Mouse (Mus musculus) neural tube, embryonic 11.5 days (tissue): ENCODE measurements around the gene Olig2. TPM values are rescaled to one million over a fixed set of nuclear protein-coding genes. Genes with fewer than 3 reads are reported as not detected.

Source experiments
- ATAC-seq: fragments of 200-750 bp; cut with Nextera tagmentation; 2 replicates; pipeline ENCODE4 v1.8.0; 2017; ENCODE audit warnings: moderate number of reproducible peaks, mild to moderate bottlenecking, moderate TSS enrichment, moderate library complexity; ENCODE audit not compliant: insufficient read depth, low FRiP score, low TSS enrichment
- DNase-seq: peaks from one replicate; pipeline ENCODE4 v3.0.0-alpha.2; 2015; ENCODE audit warnings: low spot score
- H3K27ac ChIP-seq: fragments of 300-500 bp; sonication (generic); 2 replicates; pipeline ENCODE4 v1.5.1; 2014; ENCODE audit warnings: low read depth, mild to moderate bottlenecking, low read length
- H3K27me3 ChIP-seq: fragments of 300-500 bp; sonication (generic); 2 replicates; pipeline ENCODE4 v1.6.1; 2014; ENCODE audit warnings: mild to moderate bottlenecking, low read length, mixed read lengths; ENCODE audit not compliant: control insufficient read depth, insufficient read depth
- H3K36me3 ChIP-seq: fragments of 300-500 bp; sonication (generic); 2 replicates; pipeline ENCODE4 v1.6.1; 2014; ENCODE audit warnings: mild to moderate bottlenecking, low read length, moderate library complexity, mixed read lengths; ENCODE audit not compliant: control insufficient read depth, insufficient read depth
- H3K4me1 ChIP-seq: fragments of 300-500 bp; sonication (generic); 2 replicates; pipeline ENCODE4 v1.6.1; 2014; ENCODE audit warnings: low read length, mixed read lengths; ENCODE audit not compliant: control insufficient read depth, insufficient read depth
- H3K4me2 ChIP-seq: fragments of 300-500 bp; sonication (generic); 2 replicates; pipeline ENCODE4 v1.6.1; 2014; ENCODE audit warnings: low read depth, mild to moderate bottlenecking, moderate library complexity
- H3K4me3 ChIP-seq: fragments of 300-500 bp; sonication (generic); 2 replicates; pipeline ENCODE4 v1.5.1; 2014; ENCODE audit warnings: low read depth, low read length
- H3K9ac ChIP-seq: fragments of 300-500 bp; sonication (generic); 2 replicates; pipeline ENCODE4 v1.6.1; 2014; ENCODE audit warnings: mild to moderate bottlenecking, low read length
- H3K9me3 ChIP-seq: fragments of 300-500 bp; sonication (generic); 2 replicates; pipeline ENCODE4 v1.6.1; 2016; ENCODE audit warnings: low read length; ENCODE audit not compliant: control insufficient read depth
- WGBS: fragments of 180-500 bp; shearing (Covaris S2); extraction: QIAGEN DNeasy Blood & Tissue Kit; methylation state at CpG from one replicate; pipeline ENCODE4 v1.1.7; 2014; 5-methylcytosine and 5-hydroxymethylcytosine counted together
- polyA plus RNA-seq: library from polyadenylated mRNA; unstranded; fragments of >200 nt; fragmentation: Nextera tagmentation; extraction: Ambion mirVana; gene quantifications from 2 replicates; pipeline ENCODE4 v1.2.1, GENCODE M21; 2014

The Olig2 gene
- polyA plus RNA-seq = 1.2 and 2.0 TPM in 2 replicates

GRCm38 (mm10) chr16:91225233-91226037, at the start of gene Olig2:
Gene Olig2, plus strand, starts transcription at chr16:91225457.
- Histone ChIP-seq H3K4me1 (peaks cover 10% of the 10 kb centered on the region; the same call in 1 of the 2 replicates), H3K27me3 (peaks cover 99% of the 10 kb centered on the region), H3K4me2 (peak within 1 kb of the TSS; percentile 19; the same call in 1 of the 2 replicates), H3K9ac (no peak within 1 kb of the TSS), H3K4me3 (peak within 1 kb of the TSS; percentile 12; the same call in 1 of the 2 replicates), H3K27ac (no peak within 1 kb of the TSS), H3K36me3 (no peaks in the 10 kb centered on the region), H3K9me3 (no peaks in the 10 kb centered on the region)
- peak; percentile 82 for ATAC-seq
- DNase-seq = peak; percentile 76
- WGBS = under 1% methylated on average over 53 of the region's 53 CpGs

GRCm38 (mm10) chr16:91175892-91176291, 49.4 kb upstream of the Olig2 start:
- Histone ChIP-seq H3K4me2 (no peak overlapping the region), H3K27ac (no peak overlapping the region), H3K9me3 (no peaks in the 10 kb centered on the region), H3K4me3 (no peak overlapping the region), H3K36me3 (no peaks in the 10 kb centered on the region), H3K27me3 (peaks cover 88% of the 10 kb centered on the region), H3K9ac (no peak overlapping the region), H3K4me1 (peaks cover 5% of the 10 kb centered on the region)
- 25% methylated on average over 8 of the region's 8 CpGs for WGBS
- ATAC-seq (no peak), DNase-seq (no peak)

GRCm38 (mm10) chr16:91187046-91187445, 38.2 kb upstream of the Olig2 start:
- WGBS = 26% methylated on average over 8 of the region's 8 CpGs
- Histone ChIP-seq H3K36me3 (no peaks in the 10 kb centered on the region), H3K27ac (no peak overlapping the region), H3K27me3 (peaks cover 80% of the 10 kb centered on the region), H3K4me1 (no peaks in the 10 kb centered on the region), H3K9ac (no peak overlapping the region), H3K4me2 (no peak overlapping the region), H3K4me3 (no peak overlapping the region), H3K9me3 (0 out of 2 replicates have a peak, but pooled peaks cover 5% of the 10 kb centered on the region)
- no peak for DNase-seq
- no peak for ATAC-seq

- DNase-seq (no peak), ATAC-seq (no peak)
- Histone ChIP-seq H3K9ac (no peak overlapping the region), H3K9me3 (0 out of 2 replicates have a peak, but pooled peaks cover 5% of the 10 kb centered on the region), H3K36me3 (no peaks in the 10 kb centered on the region), H3K4me3 (no peak overlapping the region), H3K27me3 (peaks cover 75% of the 10 kb centered on the region), H3K4me1 (peaks cover 5% of the 10 kb centered on the region), H3K27ac (no peak overlapping the region), H3K4me2 (no peak overlapping the region)
- 73% methylated on average over 10 of the region's 10 CpGs for WGBS
These were observed 37.6 kb upstream of the Olig2 start for GRCm38 (mm10) chr16:91187662-91188061.

- H3K4me1 ChIP-seq = peaks cover 6% of the 10 kb centered on the region
- H3K9me3 ChIP-seq = 0 out of 2 replicates have a peak, but pooled peaks cover 5% of the 10 kb centered on the region
- H3K9ac ChIP-seq = no peak overlapping the region
- peaks cover 69% of the 10 kb centered on the region for H3K27me3 ChIP-seq
- no peaks in the 10 kb centered on the region for H3K36me3 ChIP-seq
- DNase-seq (no peak), ATAC-seq (no peak)
- 82% methylated on average over 12 of the region's 12 CpGs for WGBS
- no peak overlapping the region for H3K27ac ChIP-seq
- H3K4me2 ChIP-seq = no peak overlapping the region
- H3K4me3 ChIP-seq = no peak overlapping the region
These were observed 37.0 kb upstream of the Olig2 start for GRCm38 (mm10) chr16:91188304-91188703.

- H3K27me3 ChIP-seq = peaks cover 63% of the 10 kb centered on the region
These were observed 34.0 kb upstream of the Olig2 start for GRCm38 (mm10) chr16:91191233-91191632.

GRCm38 (mm10) chr16:91191663-91192237, 33.5 kb upstream of the Olig2 start:
- H3K4me1 ChIP-seq = peaks cover 10% of the 10 kb centered on the region
- DNase-seq (no peak), ATAC-seq (no peak)
- H3K27me3 ChIP-seq = peaks cover 62% of the 10 kb centered on the region
- 57% methylated on average over 9 of the region's 9 CpGs for WGBS
- 0 out of 2 replicates have a peak, but pooled peaks cover 5% of the 10 kb centered on the region for H3K9me3 ChIP-seq
- H3K4me2 ChIP-seq = no peak overlapping the region
- no peaks in the 10 kb centered on the region for H3K36me3 ChIP-seq
- H3K27ac ChIP-seq = no peak overlapping the region
- H3K4me3 ChIP-seq = no peak overlapping the region
- H3K9ac ChIP-seq = no peak overlapping the region

More at GRCm38 (mm10) chr16:91191233-91191632, 34.0 kb upstream of the Olig2 start:
- H3K9ac ChIP-seq = no peak overlapping the region
- H3K9me3 ChIP-seq = 0 out of 2 replicates have a peak, but pooled peaks cover 5% of the 10 kb centered on the region
- H3K4me2 ChIP-seq = no peak overlapping the region
- no peak for DNase-seq
- H3K4me1 ChIP-seq = peaks cover 10% of the 10 kb centered on the region
- H3K27ac ChIP-seq = no peak overlapping the region
- WGBS = 59% methylated on average over 6 of the region's 6 CpGs
- no peaks in the 10 kb centered on the region for H3K36me3 ChIP-seq
- H3K4me3 ChIP-seq = no peak overlapping the region
- ATAC-seq = no peak

GRCm38 (mm10) chr16:91192672-91193354, 32.4 kb upstream of the Olig2 start:
- Histone ChIP-seq H3K9me3 (0 out of 2 replicates have a peak, but pooled peaks cover 5% of the 10 kb centered on the region), H3K36me3 (no peaks in the 10 kb centered on the region), H3K27me3 (peaks cover 55% of the 10 kb centered on the region), H3K4me1 (peaks cover 10% of the 10 kb centered on the region), H3K9ac (no peak overlapping the region), H3K4me3 (no peak overlapping the region), H3K27ac (no peak overlapping the region), H3K4me2 (no peak overlapping the region; the same call in 1 of the 2 replicates)
- DNase-seq = peak; percentile 76
- peak; percentile 76 for ATAC-seq
- WGBS = 7% methylated on average over 15 of the region's 15 CpGs
